Mouse (Mus musculus): ENCODE results near the gene Stat6. TPM values are rescaled to one million over a fixed set of nuclear protein-coding genes. Genes with fewer than 3 reads are reported as not detected.
A peak's percentile ranks its signal among the peaks of the same experiment; 100 is the strongest.
"Not testable (repeated sequence)": the region's sequence is repeated elsewhere in the genome, so short reads cannot be mapped to it uniquely, and the experiment has no call there.

Gene Stat6
- polyA plus RNA-seq, 1 experiment from 2014 or later, result 14.3 TPM

DNA sequence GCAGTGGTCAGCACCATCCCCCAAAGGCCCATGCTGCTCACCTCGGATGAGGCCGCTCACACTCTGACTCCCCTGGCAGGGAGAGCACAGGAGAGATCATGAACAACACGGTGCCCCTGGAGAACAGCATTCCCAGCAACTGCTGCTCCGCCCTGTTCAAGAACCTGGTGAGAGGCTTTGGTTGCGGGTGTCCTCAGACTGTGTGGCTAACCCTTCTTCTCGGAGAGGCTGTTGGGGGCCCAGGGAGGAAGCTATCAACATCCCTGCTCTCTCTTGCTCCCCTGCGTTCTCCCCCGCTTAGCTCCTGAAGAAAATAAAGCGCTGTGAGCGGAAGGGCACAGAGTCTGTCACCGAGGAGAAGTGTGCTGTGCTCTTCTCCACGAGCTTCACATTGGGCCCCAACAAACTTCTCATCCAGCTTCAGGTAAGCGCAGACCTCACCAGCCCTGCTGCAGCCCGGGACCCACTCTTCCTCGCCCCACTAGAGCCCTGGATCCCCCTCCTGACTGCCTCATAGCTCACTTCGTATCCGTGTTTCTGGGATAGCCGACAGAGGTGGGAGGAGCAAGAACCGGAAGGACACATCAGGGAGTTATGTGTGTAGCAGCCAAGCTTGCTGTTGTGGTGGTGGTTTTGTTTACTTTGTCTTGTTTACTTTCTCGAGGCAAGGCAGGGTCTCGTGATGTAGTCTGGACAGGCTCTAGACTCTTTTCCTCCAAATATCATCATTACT is 10.3 kb downstream of the Stat6 start:
- WGBS (ENCODE audit: insufficient replicate concordance), result 70% methylated on average over 21 of the region's 21 CpGs
- Histone ChIP-seq H3K36me3 (replicated peaks) (peaks cover 66% of the 10 kb centered on the region), H3K27ac (replicated peaks) (no peak overlapping the region)

DNA sequence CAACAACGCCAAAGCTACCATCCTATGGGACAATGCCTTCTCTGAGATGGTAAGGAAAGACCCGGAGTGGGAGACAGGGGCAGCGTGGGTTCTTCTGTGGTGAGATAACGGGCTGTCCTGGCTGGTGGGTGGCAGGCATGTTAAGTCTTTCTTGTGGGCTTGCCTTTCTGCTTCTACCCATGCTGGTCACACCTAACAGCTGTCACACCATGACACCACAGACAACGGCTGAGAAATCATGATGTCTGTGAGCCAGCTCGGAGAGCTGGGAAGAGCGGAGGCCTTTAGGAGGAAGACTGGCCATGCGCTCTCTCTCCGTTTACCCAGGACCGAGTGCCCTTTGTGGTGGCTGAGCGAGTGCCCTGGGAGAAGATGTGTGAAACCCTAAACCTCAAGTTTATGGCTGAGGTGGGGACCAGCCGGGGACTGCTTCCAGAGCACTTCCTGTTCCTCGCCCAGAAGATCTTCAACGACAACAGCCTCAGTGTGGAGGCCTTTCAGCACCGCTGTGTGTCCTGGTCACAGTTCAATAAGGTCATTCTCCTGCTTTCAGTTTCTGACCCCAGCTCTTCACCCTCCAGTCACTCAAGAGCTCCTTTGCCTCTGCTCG is 12.3 kb downstream of the Stat6 start:
- 50% methylated on average over 16 of the region's 16 CpGs for WGBS (ENCODE audit: insufficient replicate concordance)
- Histone ChIP-seq H3K9me3 (replicated peaks) (no peaks in the 10 kb centered on the region), H3K36me3 (replicated peaks) (peaks cover 65% of the 10 kb centered on the region), H3K27ac (replicated peaks) (no peak overlapping the region), H3K4me1 (replicated peaks) (no peaks in the 10 kb centered on the region), H3K27me3 (no peaks in the 10 kb centered on the region), H3K4me3 (replicated peaks) (no peak overlapping the region), H3K4me2 (no peak overlapping the region), H3K9ac (no peak overlapping the region)
- no peak for ATAC-seq (ENCODE audit: insufficient read depth)

More for the DNA sequence above, 10.3 kb downstream of the Stat6 start:
- Histone ChIP-seq H3K27me3 (no peaks in the 10 kb centered on the region), H3K4me3 (replicated peaks) (no peak overlapping the region), H3K4me1 (replicated peaks) (no peaks in the 10 kb centered on the region), H3K9ac (no peak overlapping the region), H3K4me2 (peak overlapping the region; percentile 7; the same call in 1 of the 2 replicates), H3K9me3 (replicated peaks) (no peaks in the 10 kb centered on the region)
- ATAC-seq (ENCODE audit: insufficient read depth), result no peak

DNA sequence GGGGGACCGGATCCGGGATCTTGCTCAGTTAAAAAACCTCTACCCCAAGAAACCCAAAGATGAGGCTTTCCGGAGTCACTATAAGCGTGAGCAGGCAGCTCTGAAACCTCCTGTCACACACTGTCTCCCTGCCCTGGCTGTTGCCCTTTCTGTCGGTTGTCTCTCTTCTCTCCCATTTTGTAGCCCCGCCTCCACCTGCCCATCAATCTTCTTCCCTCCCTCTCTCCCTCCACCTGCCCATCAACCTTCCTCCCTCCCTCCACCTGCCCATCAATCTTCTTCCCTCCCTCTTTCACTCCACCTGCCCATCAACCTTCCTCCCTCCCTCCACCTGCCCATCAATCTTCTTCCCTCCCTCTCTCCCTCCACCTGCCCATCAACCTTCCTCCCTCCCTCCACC is 14.8 kb downstream of the Stat6 start:
- H3K9me3 ChIP-seq (replicated peaks); H3K4me2 ChIP-seq; H3K4me3 ChIP-seq (replicated peaks); H3K27ac ChIP-seq (replicated peaks); H3K9ac ChIP-seq; ATAC-seq (ENCODE audit: insufficient read depth): not testable (repeated sequence)
- 76% methylated on average over 6 of the region's 6 CpGs for WGBS (ENCODE audit: insufficient replicate concordance)
- peaks cover 18% of the 10 kb centered on the region for H3K4me1 ChIP-seq (replicated peaks)
- H3K36me3 ChIP-seq (replicated peaks), result peaks cover 48% of the 10 kb centered on the region
- peaks cover 15% of the 10 kb centered on the region for H3K27me3 ChIP-seq

DNA sequence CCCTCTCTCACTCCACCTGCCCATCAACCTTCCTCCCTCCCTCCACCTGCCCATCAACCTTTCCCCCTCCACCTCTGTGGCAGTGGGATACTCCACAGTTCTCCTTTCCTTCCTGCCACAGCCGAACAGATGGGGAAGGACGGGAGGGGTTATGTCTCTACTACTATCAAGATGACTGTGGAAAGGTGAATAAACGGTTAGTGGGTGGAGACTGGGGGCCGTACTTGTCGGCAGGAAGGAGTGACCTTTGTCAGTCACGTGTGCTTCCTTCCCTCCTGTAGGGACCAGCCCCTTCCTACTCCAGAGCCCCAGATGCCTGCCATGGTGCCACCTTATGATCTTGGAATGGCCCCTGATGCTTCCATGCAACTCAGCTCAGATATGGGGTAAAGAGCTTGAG is 15.3 kb downstream of the Stat6 start:
- Histone ChIP-seq H3K36me3 (replicated peaks) (peaks cover 43% of the 10 kb centered on the region), H3K9ac (no peak overlapping the region), H3K27me3 (peaks cover 20% of the 10 kb centered on the region), H3K27ac (replicated peaks) (no peak overlapping the region), H3K4me3 (replicated peaks) (no peak overlapping the region), H3K4me2 (no peak overlapping the region), H3K9me3 (replicated peaks) (no peaks in the 10 kb centered on the region), H3K4me1 (replicated peaks) (peaks cover 23% of the 10 kb centered on the region)
- no peak for ATAC-seq (ENCODE audit: insufficient read depth)
- 36% methylated on average over 6 of the region's 6 CpGs for WGBS (ENCODE audit: insufficient replicate concordance)

DNA sequence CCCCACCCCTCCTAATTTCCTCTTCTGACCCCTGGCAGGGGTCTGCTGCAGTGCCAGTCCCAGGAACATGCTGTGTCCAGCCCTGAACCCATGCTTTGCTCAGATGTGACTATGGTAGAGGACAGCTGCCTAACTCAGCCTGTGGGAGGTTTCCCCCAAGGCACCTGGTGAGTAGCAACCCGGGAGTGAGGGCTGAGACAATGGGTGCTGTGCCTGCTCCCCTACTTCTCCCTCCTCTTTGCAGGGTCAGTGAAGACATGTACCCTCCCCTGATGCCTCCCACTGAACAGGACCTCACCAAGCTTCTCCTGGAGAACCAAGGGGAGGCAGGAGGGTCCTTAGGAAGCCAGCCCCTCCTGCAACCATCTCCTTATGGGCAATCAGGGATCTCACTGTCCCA is 16.8 kb downstream of the Stat6 start:
- peaks cover 36% of the 10 kb centered on the region for H3K4me1 ChIP-seq (replicated peaks)
- no peak overlapping the region for H3K27ac ChIP-seq (replicated peaks)
- peaks cover 35% of the 10 kb centered on the region for H3K27me3 ChIP-seq
- no peak for ATAC-seq (ENCODE audit: insufficient read depth)
- no peaks in the 10 kb centered on the region for H3K9me3 ChIP-seq (replicated peaks)
- no peak overlapping the region for H3K4me2 ChIP-seq
- WGBS (ENCODE audit: insufficient replicate concordance), result 53% methylated on average over 1 of the region's 1 CpGs
- no peak overlapping the region for H3K9ac ChIP-seq
- no peak overlapping the region for H3K4me3 ChIP-seq (replicated peaks)
- peaks cover 29% of the 10 kb centered on the region for H3K36me3 ChIP-seq (replicated peaks)

DNA sequence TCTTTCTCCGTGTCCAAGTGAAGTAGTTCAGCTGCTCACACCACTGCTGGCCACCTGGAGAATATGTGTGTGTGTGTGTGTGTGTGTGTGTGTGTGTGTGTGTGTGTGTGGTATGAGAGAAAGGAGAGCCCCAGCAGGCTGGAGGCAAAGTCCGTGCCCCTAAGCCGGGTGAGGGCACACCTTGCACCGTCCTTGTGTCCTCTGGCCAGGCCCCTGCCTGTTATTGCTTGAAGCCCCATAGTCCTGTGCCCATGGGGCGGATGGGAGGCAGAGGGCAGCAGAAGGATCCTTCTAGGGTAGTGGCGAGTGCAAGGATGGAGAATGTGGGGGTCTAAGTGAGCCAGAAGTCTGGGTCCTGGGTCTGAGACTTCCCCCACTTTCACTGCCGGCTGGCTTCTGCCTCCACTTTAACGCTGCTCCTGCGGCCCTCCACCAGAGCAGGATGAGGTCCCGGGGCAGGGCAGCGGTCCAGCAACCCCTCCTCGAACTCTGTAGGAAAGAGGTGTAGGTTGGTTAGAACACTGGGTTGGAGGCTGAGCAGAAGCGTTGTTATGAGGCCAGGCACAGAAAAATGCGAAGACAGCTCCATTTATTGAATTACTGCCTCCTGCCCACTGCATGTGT is 18.6 kb downstream of the Stat6 start:
- H3K9me3 ChIP-seq (replicated peaks), result no peaks in the 10 kb centered on the region
- WGBS (ENCODE audit: insufficient replicate concordance), result 31% methylated on average over 14 of the region's 14 CpGs
- H3K4me1 ChIP-seq (replicated peaks), result peaks cover 50% of the 10 kb centered on the region
- peak overlapping the region; percentile 72 for H3K27ac ChIP-seq (replicated peaks)
- peak overlapping the region; percentile 55 for H3K4me2 ChIP-seq
- no peak for ATAC-seq (ENCODE audit: insufficient read depth)
- peak overlapping the region; percentile 26 for H3K4me3 ChIP-seq (replicated peaks)
- H3K9ac ChIP-seq, result peak overlapping the region; percentile 30; the same call in 1 of the 2 replicates
- H3K27me3 ChIP-seq, result peaks cover 53% of the 10 kb centered on the region
- peaks cover 17% of the 10 kb centered on the region; the same call in 1 of the 2 replicates for H3K36me3 ChIP-seq (replicated peaks)

DNA sequence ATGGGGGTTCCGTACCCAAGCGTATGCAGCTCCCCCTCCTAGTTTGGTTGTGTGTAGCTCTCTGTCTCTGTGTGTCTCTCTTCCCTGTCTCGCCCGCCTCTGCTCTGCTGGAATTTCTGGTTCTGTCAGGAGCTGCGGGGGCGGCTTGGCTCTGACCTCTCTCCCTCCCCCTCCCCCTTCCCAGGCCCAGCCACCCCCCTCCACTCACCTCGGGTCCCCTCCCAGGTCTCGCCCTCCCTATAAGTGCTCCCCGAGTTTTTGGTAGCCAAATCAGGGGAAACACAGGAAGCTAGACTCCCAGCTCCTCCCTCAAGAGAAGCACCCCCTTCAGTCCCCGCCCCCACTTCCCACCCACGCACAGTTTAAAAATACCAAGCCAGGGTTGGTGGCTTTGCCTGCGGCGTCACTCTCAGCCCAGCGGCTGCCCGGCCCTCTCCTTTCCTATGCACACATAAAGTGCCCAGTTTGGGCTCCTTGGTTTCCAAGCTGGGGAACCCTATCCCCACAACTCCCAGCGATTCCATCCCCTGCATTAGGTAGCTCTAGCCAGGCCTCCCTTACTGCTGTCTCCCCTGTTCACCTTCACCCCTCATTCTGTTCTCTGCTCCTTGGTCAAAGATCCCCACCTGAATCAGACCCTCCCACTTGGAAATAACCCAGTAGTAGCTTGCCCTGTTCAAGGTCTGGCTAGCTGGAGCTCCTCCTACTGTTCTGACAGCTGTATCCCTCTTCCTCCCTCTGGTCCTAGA is 19.3 kb downstream of the Stat6 start:
- H3K4me1 ChIP-seq (replicated peaks), result peaks cover 57% of the 10 kb centered on the region
- peaks cover 14% of the 10 kb centered on the region; the same call in 1 of the 2 replicates for H3K36me3 ChIP-seq (replicated peaks)
- H3K27me3 ChIP-seq, result peaks cover 60% of the 10 kb centered on the region
- H3K9me3 ChIP-seq (replicated peaks), result no peaks in the 10 kb centered on the region
- H3K4me2 ChIP-seq, result peak overlapping the region; percentile 55
- no peak overlapping the region; the same call in 1 of the 2 replicates for H3K9ac ChIP-seq
- H3K27ac ChIP-seq (replicated peaks), result peak overlapping the region; percentile 72
- 7% methylated on average over 16 of the region's 16 CpGs for WGBS (ENCODE audit: insufficient replicate concordance)
- peak; percentile 35 for ATAC-seq (ENCODE audit: insufficient read depth)
- peak overlapping the region; percentile 26 for H3K4me3 ChIP-seq (replicated peaks)

DNA sequence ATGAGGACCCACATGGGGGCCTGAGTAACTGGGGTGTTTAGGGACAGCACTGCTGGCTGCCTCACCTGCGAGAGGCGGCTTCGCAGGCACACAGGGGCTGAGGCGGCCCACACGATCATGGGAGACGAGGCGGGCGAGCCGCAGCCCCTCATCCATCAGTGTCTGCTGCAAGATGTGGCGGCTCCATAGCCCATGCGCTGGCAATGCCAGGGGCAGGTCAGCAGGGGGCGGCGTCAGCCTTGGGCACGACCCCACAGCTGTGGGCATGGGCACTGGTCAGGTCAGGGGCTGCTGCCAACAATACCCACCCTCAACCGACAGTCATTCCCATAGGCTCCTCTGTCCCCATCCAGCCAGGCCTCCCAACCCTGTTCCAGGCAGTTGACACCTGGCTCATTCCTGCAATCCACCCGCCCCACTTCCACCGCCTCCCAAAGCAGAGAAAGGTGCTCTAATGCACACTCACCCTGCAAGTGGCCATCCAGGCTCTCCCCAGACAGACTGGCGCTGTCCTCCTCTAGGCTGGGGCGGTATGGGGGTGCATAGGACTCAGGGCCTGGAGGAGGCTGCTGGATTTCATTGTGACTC is 20.0 kb downstream of the Stat6 start:
- 33% methylated on average over 19 of the region's 19 CpGs for WGBS (ENCODE audit: insufficient replicate concordance)
- Histone ChIP-seq H3K4me3 (replicated peaks) (no peak overlapping the region), H3K27me3 (peaks cover 67% of the 10 kb centered on the region), H3K27ac (replicated peaks) (peak overlapping the region; percentile 72; the same call in 1 of the 2 replicates), H3K9me3 (replicated peaks) (no peaks in the 10 kb centered on the region), H3K4me2 (peak overlapping the region; percentile 55), H3K36me3 (replicated peaks) (peaks cover 14% of the 10 kb centered on the region; the same call in 1 of the 2 replicates), H3K9ac (no peak overlapping the region), H3K4me1 (replicated peaks) (peaks cover 63% of the 10 kb centered on the region)
- ATAC-seq (ENCODE audit: insufficient read depth), result no peak

DNA sequence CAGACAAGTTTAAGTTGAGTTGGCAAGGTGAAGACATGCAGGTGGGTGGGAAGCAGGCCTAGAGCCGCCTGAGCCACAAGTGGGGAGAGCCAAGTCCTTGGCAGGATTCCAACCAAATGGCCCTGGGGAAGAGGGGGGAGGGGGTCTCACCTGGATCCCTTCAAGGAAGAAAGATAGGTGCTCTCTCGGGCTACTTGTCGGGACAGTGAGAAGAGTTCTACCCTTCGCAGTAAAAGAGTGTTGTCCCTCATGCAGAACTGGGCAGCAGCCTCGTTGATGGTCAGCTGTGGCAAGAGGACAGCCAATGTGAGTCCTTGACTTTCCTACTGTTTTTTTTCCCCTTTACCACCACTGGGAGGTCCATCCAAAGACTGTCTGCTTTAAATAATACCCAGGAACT is 20.8 kb downstream of the Stat6 start:
- H3K36me3 ChIP-seq (replicated peaks), result peaks cover 14% of the 10 kb centered on the region; the same call in 1 of the 2 replicates
- no peaks in the 10 kb centered on the region for H3K9me3 ChIP-seq (replicated peaks)
- WGBS (ENCODE audit: insufficient replicate concordance), result 51% methylated on average over 5 of the region's 5 CpGs
- H3K4me3 ChIP-seq (replicated peaks), result no peak overlapping the region
- H3K4me1 ChIP-seq (replicated peaks), result peaks cover 70% of the 10 kb centered on the region
- H3K27me3 ChIP-seq, result peaks cover 75% of the 10 kb centered on the region
- H3K9ac ChIP-seq, result no peak overlapping the region
- H3K4me2 ChIP-seq, result no peak overlapping the region
- H3K27ac ChIP-seq (replicated peaks), result no peak overlapping the region
- no peak for ATAC-seq (ENCODE audit: insufficient read depth)

DNA sequence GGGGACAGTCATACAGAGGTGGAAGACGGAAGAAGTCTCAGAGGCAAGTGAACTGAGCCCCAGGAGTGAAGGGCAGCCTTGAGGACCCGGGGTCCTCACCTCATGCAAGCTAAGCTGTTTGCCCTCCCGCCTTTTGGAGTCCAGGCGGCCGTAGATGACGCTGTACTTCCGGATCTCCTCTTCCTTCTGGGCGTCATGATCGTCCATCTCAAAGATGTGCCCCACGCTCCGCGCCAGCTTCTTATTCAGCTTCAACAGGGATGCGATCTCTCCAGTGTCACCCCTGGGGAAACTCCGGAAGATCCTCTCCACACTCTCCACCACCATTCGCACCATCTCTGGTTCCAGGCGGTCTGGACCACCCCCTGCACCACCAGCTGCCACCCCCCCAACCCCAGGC is 21.4 kb downstream of the Stat6 start:
- 33% methylated on average over 16 of the region's 16 CpGs for WGBS (ENCODE audit: insufficient replicate concordance)
- no peaks in the 10 kb centered on the region for H3K9me3 ChIP-seq (replicated peaks)
- peak overlapping the region; percentile 71; the same call in 1 of the 2 replicates for H3K4me2 ChIP-seq
- H3K4me1 ChIP-seq (replicated peaks), result peaks cover 73% of the 10 kb centered on the region
- no peak overlapping the region for H3K4me3 ChIP-seq (replicated peaks)
- no peak for ATAC-seq (ENCODE audit: insufficient read depth)
- H3K36me3 ChIP-seq (replicated peaks), result peaks cover 14% of the 10 kb centered on the region; the same call in 1 of the 2 replicates
- peaks cover 81% of the 10 kb centered on the region for H3K27me3 ChIP-seq
- H3K27ac ChIP-seq (replicated peaks), result no peak overlapping the region
- H3K9ac ChIP-seq, result no peak overlapping the region

Measured in liver, embryonic 15.5 days (tissue).